Mouse (Mus musculus) hindbrain, embryonic 14.5 days (tissue): ENCODE results near the gene Mroh9. TPM values are rescaled to one million over a fixed set of nuclear protein-coding genes. Genes with fewer than 3 reads are reported as not detected.

Experiments
- ATAC-seq: fragments of 200-750 bp; cut with Nextera tagmentation; 2 replicates; pipeline ENCODE4 v1.8.0; 2017; ENCODE audit warnings: moderate number of reproducible peaks, mild to moderate bottlenecking, moderate TSS enrichment, moderate library complexity; ENCODE audit not compliant: low FRiP score
- DNase-seq: peaks from one replicate; pipeline ENCODE4 v3.0.0-alpha.2; 2015; ENCODE audit warnings: low spot score
- H3K27ac ChIP-seq: fragments of 300-500 bp; sonication (generic); 2 replicates; pipeline ENCODE4 v1.5.1; 2014; ENCODE audit warnings: mild to moderate bottlenecking, moderate library complexity
- H3K27me3 ChIP-seq: fragments of 300-500 bp; sonication (generic); 2 replicates; pipeline ENCODE4 v1.6.1; 2014; ENCODE audit warnings: mild to moderate bottlenecking, low read length, mixed read lengths; ENCODE audit not compliant: control insufficient read depth, insufficient read depth
- H3K36me3 ChIP-seq: fragments of 300-500 bp; sonication (generic); replicated peaks from 2 replicates; pipeline ENCODE4 v1.6.1; 2014; ENCODE audit not compliant: control insufficient read depth, insufficient read depth
- H3K4me1 ChIP-seq: fragments of 300-500 bp; sonication (generic); replicated peaks from 2 replicates; pipeline ENCODE4 v1.6.1; 2014; ENCODE audit warnings: antibody characterized with exemption, low read length, mixed read lengths; ENCODE audit not compliant: control insufficient read depth, insufficient read depth
- H3K4me2 ChIP-seq: fragments of 300-500 bp; sonication (generic); replicated peaks from 2 replicates; pipeline ENCODE4 v1.6.1; 2014; ENCODE audit warnings: mild to moderate bottlenecking, moderate library complexity
- H3K4me3 ChIP-seq: fragments of 300-500 bp; sonication (generic); replicated peaks from 2 replicates; pipeline ENCODE4 v1.5.1; 2014; ENCODE audit warnings: mild to moderate bottlenecking, low read length
- H3K9ac ChIP-seq: fragments of 300-500 bp; sonication (generic); 2 replicates; pipeline ENCODE4 v1.6.1; 2014
- H3K9me3 ChIP-seq: fragments of 300-500 bp; sonication (generic); 2 replicates; pipeline ENCODE4 v1.6.1; 2016; ENCODE audit warnings: low read length; ENCODE audit not compliant: control insufficient read depth
- whole genome bisulfite sequencing: fragments of 180-500 bp; shearing (Covaris S2); extraction: QIAGEN DNeasy Blood & Tissue Kit; methylation state at CpG from one replicate; pipeline ENCODE4 v1.1.7; 2014; 5-methylcytosine and 5-hydroxymethylcytosine counted together
- polyA plus RNA-seq: library from polyadenylated mRNA; unstranded; fragments of >200 nt; fragmentation: Nextera tagmentation; extraction: Ambion mirVana; gene quantifications from 2 replicates; pipeline ENCODE4 v1.2.1, GENCODE M21; 2014

Mroh9 gene
- polyA plus RNA-seq, 1 experiment from 2014 or later: not detected

DNA sequence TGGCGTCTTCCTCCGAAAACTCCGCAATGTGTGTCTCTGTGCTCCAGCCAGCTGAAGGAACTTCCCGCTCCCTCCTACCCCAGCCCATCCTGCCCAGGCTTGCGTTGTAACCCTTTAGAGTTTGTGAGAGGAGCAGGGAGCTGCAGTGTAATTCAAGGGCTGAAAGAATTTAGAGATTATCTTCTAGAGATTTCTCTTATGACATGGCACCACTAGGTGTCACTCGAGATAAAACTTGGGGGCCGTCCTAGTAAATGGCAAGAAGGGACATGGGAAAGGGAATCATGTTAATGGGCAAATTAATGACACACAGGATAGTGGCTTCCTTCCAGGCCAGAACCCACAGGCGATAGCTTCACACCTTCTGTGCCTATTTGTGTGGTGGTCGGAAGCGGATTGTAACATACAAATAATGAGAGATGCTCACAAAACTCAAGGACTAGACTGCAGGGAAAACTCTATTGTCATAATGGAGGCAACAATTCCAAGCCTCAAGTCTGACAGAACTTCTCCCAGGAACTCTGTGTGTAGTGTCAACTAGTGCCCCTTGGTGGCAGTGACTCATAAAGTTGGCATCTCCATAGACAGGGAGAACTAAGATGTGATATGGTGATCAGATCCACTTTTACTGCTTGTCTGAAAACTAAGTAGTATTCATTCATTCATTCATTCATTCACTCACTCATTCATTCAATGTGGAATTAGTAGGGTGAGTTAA lies 6.1 kb upstream of the Mroh9 start:
- Histone ChIP-seq H3K9ac (no peak overlapping the region), H3K9me3 (no peaks in the 10 kb centered on the region), H3K4me2 (no peak overlapping the region), H3K27ac (no peak overlapping the region), H3K27me3 (no peaks in the 10 kb centered on the region), H3K4me1 (no peaks in the 10 kb centered on the region), H3K36me3 (no peaks in the 10 kb centered on the region), H3K4me3 (no peak overlapping the region)
- ATAC-seq (peak; percentile 62; the same call in 1 of the 2 replicates), DNase-seq (peak; percentile 62)
- WGBS: 64% methylated on average over 10 of the region's 10 CpGs

DNA sequence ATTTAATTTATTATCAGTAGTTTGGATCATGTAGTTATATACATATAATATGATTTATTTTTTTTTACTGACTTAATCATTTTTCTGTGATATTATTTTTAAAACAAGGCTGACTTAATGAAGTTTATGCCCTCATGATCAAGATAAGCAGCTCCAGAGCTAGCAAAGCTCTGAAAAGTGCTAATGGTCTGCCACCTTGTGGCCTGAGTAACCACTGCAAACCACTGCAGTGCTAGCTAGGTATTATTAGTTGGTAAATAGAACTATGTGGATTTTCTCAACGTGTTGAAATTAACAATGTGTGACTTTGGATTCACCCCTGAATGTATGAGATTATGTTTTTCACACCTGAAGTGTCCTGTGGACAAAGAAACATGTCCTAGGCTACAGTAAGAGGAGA lies 15.0 kb downstream of the Mroh9 start:
- ATAC-seq (peak; percentile 85), DNase-seq (peak; percentile 81)

DNA sequence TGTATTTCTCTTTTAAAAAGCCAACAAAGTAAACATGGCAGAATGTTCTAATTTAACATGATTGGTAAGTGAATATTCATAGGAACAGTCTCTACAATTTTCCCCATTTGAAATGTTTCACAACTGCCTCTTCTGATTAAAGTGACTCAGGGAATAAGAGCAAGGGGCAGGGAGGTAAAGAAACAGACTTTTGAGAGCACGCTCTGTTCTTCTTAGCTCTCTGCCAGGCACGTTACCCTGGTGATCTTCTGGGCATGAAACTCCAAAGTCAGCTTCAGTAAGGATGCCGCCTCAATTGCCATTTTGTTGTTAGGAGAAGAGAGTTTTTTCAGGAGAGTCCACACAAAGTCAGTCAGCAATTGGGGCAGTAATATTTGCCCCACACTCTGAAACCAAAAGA lies 25.1 kb downstream of the Mroh9 start:
- H3K27ac ChIP-seq: no peak overlapping the region
- WGBS: 58% methylated on average over 3 of the region's 3 CpGs
- no peaks in the 10 kb centered on the region for H3K36me3 ChIP-seq
- H3K4me1 ChIP-seq: no peaks in the 10 kb centered on the region
- H3K4me2 ChIP-seq: no peak overlapping the region
- no peak for ATAC-seq
- H3K4me3 ChIP-seq: no peak overlapping the region
- no peaks in the 10 kb centered on the region for H3K27me3 ChIP-seq
- H3K9me3 ChIP-seq: no peaks in the 10 kb centered on the region
- no peak for DNase-seq
- no peak overlapping the region for H3K9ac ChIP-seq

More for the DNA sequence above, 15.0 kb downstream of the Mroh9 start:
- WGBS: 8% methylated on average over 1 of the region's 1 CpGs
- Histone ChIP-seq H3K27me3 (no peaks in the 10 kb centered on the region), H3K36me3 (no peaks in the 10 kb centered on the region), H3K4me3 (no peak overlapping the region), H3K4me1 (no peaks in the 10 kb centered on the region), H3K27ac (no peak overlapping the region), H3K9me3 (no peaks in the 10 kb centered on the region), H3K9ac (no peak overlapping the region), H3K4me2 (no peak overlapping the region)

DNA sequence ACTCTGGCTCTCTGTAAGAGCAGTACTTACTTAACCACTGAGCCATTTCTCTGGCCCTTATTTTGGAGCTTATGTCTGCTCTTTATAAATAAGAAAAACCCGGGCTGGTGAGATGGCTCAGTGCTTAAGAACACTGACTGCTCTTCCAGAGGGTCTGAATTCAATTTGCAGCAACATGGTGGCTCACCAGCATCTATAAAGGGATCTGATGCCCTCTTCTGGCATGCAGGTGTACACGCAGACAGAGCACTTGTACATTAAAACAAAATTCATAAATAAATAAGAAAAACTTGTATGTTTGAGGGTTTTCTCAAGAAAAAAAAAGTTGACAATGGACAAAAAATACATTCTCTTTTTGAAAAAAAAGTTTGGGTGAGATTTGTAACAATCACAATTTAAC lies 28.1 kb downstream of the Mroh9 start:
- no peaks in the 10 kb centered on the region for H3K9me3 ChIP-seq
- DNase-seq: peak; percentile 29
- no peak overlapping the region for H3K4me3 ChIP-seq
- no peaks in the 10 kb centered on the region for H3K4me1 ChIP-seq
- no peak overlapping the region for H3K27ac ChIP-seq
- H3K36me3 ChIP-seq: no peaks in the 10 kb centered on the region
- no peaks in the 10 kb centered on the region for H3K27me3 ChIP-seq
- H3K9ac ChIP-seq: no peak overlapping the region
- 41% methylated on average over 2 of the region's 2 CpGs for WGBS
- H3K4me2 ChIP-seq: no peak overlapping the region
- no peak for ATAC-seq

DNA sequence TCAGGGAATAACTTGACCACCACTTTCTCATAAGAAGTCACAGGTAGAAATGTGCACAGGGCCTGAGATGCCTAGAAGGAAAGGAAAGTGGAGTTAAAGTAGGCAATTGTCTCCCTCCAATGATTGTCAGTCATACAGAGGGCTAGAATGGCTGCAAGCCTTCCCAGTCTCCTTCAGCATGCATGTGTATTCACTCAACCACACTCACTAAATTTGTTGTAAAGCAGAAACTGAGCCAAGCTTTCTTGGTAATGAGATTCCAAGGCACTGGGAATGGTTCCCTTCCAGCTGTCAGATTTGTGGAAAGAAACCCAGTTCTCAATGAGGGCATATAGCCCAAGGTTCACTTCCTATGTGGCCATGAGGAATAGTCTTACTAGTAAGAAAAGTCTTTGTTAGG lies 29.8 kb downstream of the Mroh9 start:
- H3K4me2 ChIP-seq: no peak overlapping the region
- DNase-seq: no peak
- no peak for ATAC-seq
- H3K9me3 ChIP-seq: no peaks in the 10 kb centered on the region
- H3K4me1 ChIP-seq: no peaks in the 10 kb centered on the region
- no peaks in the 10 kb centered on the region for H3K36me3 ChIP-seq
- no peaks in the 10 kb centered on the region for H3K27me3 ChIP-seq
- H3K9ac ChIP-seq: no peak overlapping the region
- no peak overlapping the region for H3K27ac ChIP-seq
- H3K4me3 ChIP-seq: no peak overlapping the region

DNA sequence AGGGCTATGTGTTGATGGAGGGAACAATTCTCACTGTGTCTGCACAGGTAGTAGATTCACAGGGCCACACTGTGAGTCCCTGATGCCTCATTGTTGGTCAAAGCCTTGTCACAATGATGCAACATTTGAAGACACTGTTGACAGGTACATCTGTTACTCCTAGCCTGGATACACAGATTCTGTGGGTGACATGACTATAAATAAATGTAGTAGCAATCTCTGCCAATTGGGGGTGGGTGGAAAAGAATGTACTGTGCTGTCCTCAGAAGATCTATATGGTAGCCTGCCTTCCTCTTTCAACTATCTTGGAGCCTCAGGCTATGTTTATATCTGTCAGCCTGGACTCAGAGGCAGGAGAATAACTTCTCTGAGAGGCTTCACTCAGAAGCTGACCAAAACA lies 62.4 kb downstream of the Mroh9 start:
- H3K4me1 ChIP-seq: no peaks in the 10 kb centered on the region
- no peak for DNase-seq
- no peaks in the 10 kb centered on the region for H3K36me3 ChIP-seq
- H3K4me2 ChIP-seq: no peak overlapping the region
- H3K27ac ChIP-seq: no peak overlapping the region
- H3K9me3 ChIP-seq: no peaks in the 10 kb centered on the region
- H3K27me3 ChIP-seq: no peaks in the 10 kb centered on the region
- no peak overlapping the region for H3K9ac ChIP-seq
- no peak for ATAC-seq
- H3K4me3 ChIP-seq: no peak overlapping the region

DNA sequence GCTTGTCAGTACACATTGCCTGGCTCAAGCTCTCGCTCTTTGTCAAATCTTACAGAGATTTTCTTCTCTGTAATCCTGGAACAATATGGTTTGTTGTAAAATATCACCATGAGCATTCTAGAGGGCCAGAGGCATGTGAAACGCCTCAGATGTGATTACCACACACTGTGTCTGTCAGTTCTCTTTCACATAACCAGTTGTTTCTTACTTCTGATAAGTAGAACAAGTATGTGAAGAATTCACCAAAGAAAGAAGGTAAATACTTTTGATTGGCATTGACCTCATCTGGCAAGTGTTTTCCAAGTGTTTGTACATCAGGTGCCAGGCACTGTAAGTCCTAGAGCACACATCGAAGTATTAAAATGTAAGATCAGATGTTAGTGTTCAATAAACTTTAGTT lies 76.2 kb downstream of the Mroh9 start:
- 78% methylated on average over 3 of the region's 3 CpGs for WGBS

DNA sequence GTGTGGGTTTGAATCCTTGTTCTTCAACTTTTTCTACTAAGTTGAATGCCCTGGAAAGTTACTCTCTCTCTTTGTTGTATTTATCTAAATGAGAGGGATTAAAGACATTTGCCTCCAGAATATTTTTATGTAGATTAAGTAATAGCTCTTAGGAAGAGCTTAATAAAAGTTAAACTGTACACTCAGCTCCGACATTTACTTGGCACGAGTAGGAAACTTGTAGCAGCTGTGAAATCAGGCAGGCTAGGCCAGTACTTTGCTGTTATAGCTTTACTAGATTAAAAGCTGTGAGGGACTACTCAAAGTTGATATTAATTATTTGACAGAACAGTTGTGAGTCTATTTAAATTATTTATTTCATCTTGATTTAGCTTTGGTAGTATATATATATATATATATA lies 82.0 kb downstream of the Mroh9 start:
- no peak for ATAC-seq
- no peaks in the 10 kb centered on the region for H3K36me3 ChIP-seq
- no peaks in the 10 kb centered on the region for H3K4me1 ChIP-seq
- H3K9me3 ChIP-seq: peaks cover 5% of the 10 kb centered on the region; the same call in 1 of the 2 replicates
- no peak overlapping the region for H3K27ac ChIP-seq
- H3K9ac ChIP-seq: no peak overlapping the region
- 91% methylated on average over 2 of the region's 2 CpGs for WGBS
- H3K27me3 ChIP-seq: no peaks in the 10 kb centered on the region
- H3K4me3 ChIP-seq: no peak overlapping the region
- H3K4me2 ChIP-seq: no peak overlapping the region
- no peak for DNase-seq

More for the DNA sequence above, 76.2 kb downstream of the Mroh9 start:
- Histone ChIP-seq H3K4me1 (no peaks in the 10 kb centered on the region), H3K27me3 (no peaks in the 10 kb centered on the region), H3K27ac (no peak overlapping the region), H3K36me3 (no peaks in the 10 kb centered on the region), H3K9ac (no peak overlapping the region), H3K4me2 (no peak overlapping the region), H3K4me3 (no peak overlapping the region), H3K9me3 (no peaks in the 10 kb centered on the region)
- DNase-seq: no peak
- ATAC-seq: no peak

DNA sequence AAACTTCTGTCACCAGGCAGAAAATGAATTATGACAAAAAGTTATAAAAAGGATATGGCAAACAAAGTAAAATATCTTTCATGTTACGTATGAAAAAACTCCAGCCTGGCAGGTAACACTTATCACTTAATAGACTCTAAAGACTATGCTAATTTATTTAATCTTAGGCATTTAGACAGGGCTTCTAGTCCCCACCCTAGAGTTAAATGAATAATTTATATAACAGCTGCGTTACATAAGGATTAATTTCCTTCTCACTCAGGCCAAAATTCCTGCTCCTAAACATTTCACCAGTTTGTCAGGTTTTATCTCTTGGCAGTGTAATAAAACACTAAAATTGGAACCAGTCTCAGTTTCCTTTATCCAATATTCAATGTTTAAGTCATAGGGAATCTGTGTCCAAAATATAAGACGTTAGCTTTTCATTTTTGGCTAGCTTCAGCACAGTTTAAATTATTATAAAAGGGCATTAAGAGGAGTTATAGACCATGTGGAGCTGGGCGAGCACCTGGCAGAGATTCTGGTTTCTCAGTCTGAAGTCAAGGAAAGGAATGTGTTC lies 84.1 kb downstream of the Mroh9 start:
- no peaks in the 10 kb centered on the region for H3K36me3 ChIP-seq
- DNase-seq (no peak), ATAC-seq (no peak)
- no peaks in the 10 kb centered on the region for H3K27me3 ChIP-seq
- H3K9ac ChIP-seq: no peak overlapping the region
- peaks cover 5% of the 10 kb centered on the region; the same call in 1 of the 2 replicates for H3K9me3 ChIP-seq
- 82% methylated on average over 4 of the region's 4 CpGs for WGBS
- no peak overlapping the region for H3K4me3 ChIP-seq
- no peak overlapping the region for H3K4me2 ChIP-seq
- no peak overlapping the region for H3K27ac ChIP-seq
- no peaks in the 10 kb centered on the region for H3K4me1 ChIP-seq
